Mouse (Mus musculus): ENCODE data around the gene Slc12a6.

- TF ChIP-seq CTCF (IDR thresholded peaks at IDR 0.05; ENCODE audit: low read depth), result peak; percentile 62
- TF ChIP-seq EP300 (IDR thresholded peaks at IDR 0.05; ENCODE audit: low read depth), result no peak
These were observed 49.6 kb upstream of the Slc12a6 start for GRCm38 (mm10) chr2:112215977-112216376.
